In genomic region chr13:59204506-59204905, GRCm38 (mm10) we compare ENCODE assay signal across 13 mouse cellular contexts.
DNase-seq lines count a peak whose midpoint lies in the region.
"Had no signal": no experiment of that assay in that cellular context is flagged by ENCODE, and none has a peak within 500 bp of the region (broad histone marks: within the 10 kb centered on the region; RNA-seq: fewer than 3 reads in every experiment).

No protein-coding gene starts in this region.

- peak; percentile 3 for DNase-seq in gastrocnemius, adult 18-20 months (ENCODE audit: low spot score)
- DNase-seq in gastrocnemius, postnatal 10 days = no peak
- DNase-seq in brain, adult 2 months (ENCODE audit: low read depth, low spot score) = peak; percentile 56
- DNase-seq in skeletal muscle tissue, adult 2 months (ENCODE audit: low read depth, low spot score) = peak; percentile 23
- DNase-seq in lung, postnatal 4 days = no peak
- DNase-seq: adrenal gland, adult 2 months; adrenal gland, postnatal 10 days; adrenal gland, postnatal 25 days; cerebellum, adult 11-12 months; cerebellum, adult 2 months; cerebellum, adult 9-10 months; cerebellum, postnatal 10 days; cerebellum, postnatal 25 days had no signal

Comparison
In these comparisons a context has a peak if more than half of its experiments do, and no peak if none do; other contexts are left out.
1. DNase-seq: peak in gastrocnemius, adult 18-20 months (single experiment), brain, adult 2 months (single experiment) and skeletal muscle tissue, adult 2 months (single experiment); none in gastrocnemius, postnatal 10 days (single experiment) and lung, postnatal 4 days (0 of 2).